Mouse (Mus musculus) hindbrain, embryonic 16.5 days (tissue): ENCODE data around the gene Slc39a7. TPM values are rescaled to one million over a fixed set of nuclear protein-coding genes. Genes with fewer than 3 reads are reported as not detected.
A peak's percentile ranks its signal among the peaks of the same experiment; 100 is the strongest.

ENCODE experiments used
- ATAC-seq: fragments of 200-750 bp; cut with Nextera tagmentation; 2 replicates; pipeline ENCODE4 v1.8.0; 2017; ENCODE audit warnings: moderate TSS enrichment, moderate library complexity
- H3K27ac ChIP-seq: fragments of 300-500 bp; sonication (generic); 2 replicates; pipeline ENCODE4 v1.5.1; 2014; ENCODE audit warnings: low read depth, mild to moderate bottlenecking, control low read depth, low read length, moderate library complexity
- H3K27me3 ChIP-seq: fragments of 300-500 bp; sonication (generic); replicated peaks from 2 replicates; pipeline ENCODE4 v1.6.1; 2014; ENCODE audit warnings: low read length; ENCODE audit not compliant: control insufficient read depth, insufficient read depth
- H3K36me3 ChIP-seq: fragments of 300-500 bp; sonication (generic); 2 replicates; pipeline ENCODE4 v1.6.1; 2014; ENCODE audit warnings: mild to moderate bottlenecking, low read length, moderate library complexity, mixed read lengths; ENCODE audit not compliant: control insufficient read depth, insufficient read depth
- H3K4me1 ChIP-seq: fragments of 300-500 bp; sonication (generic); 2 replicates; pipeline ENCODE4 v1.6.1; 2014; ENCODE audit warnings: low read depth, low read length; ENCODE audit not compliant: control insufficient read depth, insufficient read depth
- H3K4me2 ChIP-seq: fragments of 300-500 bp; sonication (generic); 2 replicates; pipeline ENCODE4 v1.6.1; 2014; ENCODE audit warnings: mild to moderate bottlenecking, low read length, control low read depth, moderate library complexity
- H3K4me3 ChIP-seq: fragments of 300-500 bp; sonication (generic); 2 replicates; pipeline ENCODE4 v1.5.1; 2014; ENCODE audit warnings: mild to moderate bottlenecking, low read length, control low read depth, moderate library complexity
- H3K9ac ChIP-seq: fragments of 300-500 bp; sonication (generic); 2 replicates; pipeline ENCODE4 v1.6.1; 2014; ENCODE audit warnings: low read depth, mild to moderate bottlenecking, control low read depth, low read length, moderate library complexity
- H3K9me3 ChIP-seq: fragments of 300-500 bp; sonication (generic); 2 replicates; pipeline ENCODE4 v1.6.1; 2014; ENCODE audit warnings: mild to moderate bottlenecking, low read length, moderate library complexity; ENCODE audit not compliant: control insufficient read depth
- WGBS: fragments of 180-500 bp; shearing (Covaris S2); extraction: QIAGEN DNeasy Blood & Tissue Kit; methylation state at CpG from one replicate; pipeline ENCODE4 v1.1.7; 2014; 5-methylcytosine and 5-hydroxymethylcytosine counted together
- polyA plus RNA-seq: library from polyadenylated mRNA; unstranded; fragments of >200 nt; fragmentation: Nextera tagmentation; extraction: Ambion mirVana; gene quantifications from 2 replicates; pipeline ENCODE4 v1.2.1, GENCODE M21; 2015

Gene Slc39a7
- polyA plus RNA-seq, 1 experiment from 2014 or later = 180 TPM

DNA sequence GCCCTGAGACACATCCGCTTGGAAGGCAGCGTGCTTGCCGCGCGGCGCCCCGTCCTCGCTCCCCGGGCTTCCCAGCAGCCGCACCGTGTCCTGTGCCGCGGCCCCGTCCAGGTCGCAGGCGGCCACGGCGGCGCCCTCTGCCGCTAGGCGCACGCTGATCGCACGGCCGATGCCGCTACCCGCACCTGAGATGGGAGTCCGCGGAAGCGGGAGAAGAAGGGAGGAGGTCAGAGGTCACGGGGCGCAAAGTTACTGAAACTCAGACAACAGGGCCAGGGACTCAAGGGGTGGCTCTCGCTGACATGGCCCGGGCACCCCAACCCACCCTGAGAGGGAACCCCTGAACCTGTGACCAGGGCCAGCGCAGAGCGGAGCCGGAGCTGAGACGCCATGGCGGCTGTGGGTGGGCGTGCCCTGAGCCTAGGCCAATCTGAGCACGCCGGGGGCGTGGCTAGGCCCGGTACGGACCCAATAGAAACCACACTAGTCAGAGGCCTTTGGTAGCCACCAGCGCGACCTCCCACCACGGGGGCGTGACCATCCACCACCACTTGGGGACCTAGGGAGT, 3.7 kb downstream of the Slc39a7 start, which contains the start of gene H2-Ke6:
Gene H2-Ke6, minus strand, starts transcription at position 405 of the 568 bp plus-strand sequence.
- 0% methylated on average over 49 of the region's 49 CpGs for WGBS
- H3K4me2 ChIP-seq = peak within 1 kb of the TSS; percentile 90
- peaks cover 19% of the 10 kb centered on the region for H3K36me3 ChIP-seq
- peak within 1 kb of the TSS; percentile 68 for H3K4me3 ChIP-seq
- peaks cover 62% of the 10 kb centered on the region for H3K4me1 ChIP-seq
- H3K27ac ChIP-seq = peak within 1 kb of the TSS; percentile 84
- H3K27me3 ChIP-seq = no peaks in the 10 kb centered on the region
- peak within 1 kb of the TSS; percentile 79 for H3K9ac ChIP-seq
- H3K9me3 ChIP-seq = no peaks in the 10 kb centered on the region
- peak; percentile 73 for ATAC-seq

DNA sequence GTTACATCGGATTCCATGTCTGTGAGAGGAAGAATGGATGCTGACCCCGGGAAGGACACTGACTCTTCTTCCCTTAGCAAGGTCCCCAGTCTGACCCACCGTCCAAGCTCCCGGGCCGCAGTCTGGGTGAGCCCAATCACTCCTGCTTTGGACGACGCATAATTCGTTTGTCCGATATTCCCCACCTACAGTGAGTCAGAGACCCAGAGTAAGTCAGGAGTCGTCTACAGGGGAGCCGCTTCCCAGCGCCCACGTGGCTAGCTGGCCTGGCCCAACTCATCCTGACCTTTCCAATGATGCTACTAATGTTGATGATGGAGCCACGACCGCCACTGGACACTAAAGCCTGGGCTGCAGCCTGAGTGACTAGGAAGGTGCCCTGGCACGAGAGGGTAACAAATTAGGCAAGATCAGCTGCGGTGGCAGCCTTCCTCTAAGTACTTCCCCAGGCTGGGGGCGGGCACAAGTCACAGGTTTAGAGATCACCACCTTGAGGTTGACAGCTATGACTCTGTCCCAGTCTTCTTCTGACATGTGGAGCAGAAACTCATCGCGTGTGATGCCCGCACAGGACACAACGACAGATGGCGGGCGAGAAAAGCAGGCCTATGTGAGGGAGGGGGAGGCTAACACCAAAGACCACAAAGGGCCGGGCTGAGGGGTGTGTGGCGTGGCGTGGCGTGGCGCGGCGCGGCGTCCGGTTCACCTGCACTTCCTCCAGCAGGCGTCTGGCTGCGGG, 4.4 kb downstream of the Slc39a7 start:
- 4% methylated on average over 36 of the region's 36 CpGs for WGBS
- Histone ChIP-seq H3K27me3 (no peaks in the 10 kb centered on the region), H3K27ac (peak overlapping the region; percentile 95), H3K9me3 (no peaks in the 10 kb centered on the region), H3K4me3 (peak overlapping the region; percentile 68), H3K9ac (peak overlapping the region; percentile 79), H3K36me3 (peaks cover 19% of the 10 kb centered on the region), H3K4me2 (peak overlapping the region; percentile 90), H3K4me1 (peaks cover 59% of the 10 kb centered on the region)
- ATAC-seq = no peak

DNA sequence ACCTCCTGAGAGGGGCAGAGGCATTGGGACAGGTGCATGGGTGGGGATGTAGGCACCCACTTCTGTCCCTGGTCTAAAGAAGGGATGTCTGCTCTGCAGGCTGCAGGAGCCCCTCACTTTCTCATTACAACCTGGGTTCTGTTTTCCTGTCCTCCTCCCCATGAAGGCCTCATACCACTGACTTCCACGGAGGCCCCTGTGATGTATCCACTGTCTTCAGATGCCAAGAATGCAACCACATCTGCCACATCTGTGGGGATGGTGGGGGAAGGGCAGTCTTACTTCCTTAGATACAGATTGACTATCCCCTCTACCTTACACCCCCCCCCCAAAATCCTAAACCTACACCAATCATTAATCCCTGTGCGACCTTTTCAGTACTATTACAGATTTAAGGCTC, 5.3 kb downstream of the Slc39a7 start:
- WGBS = 8% methylated on average over 2 of the region's 2 CpGs
- Histone ChIP-seq H3K36me3 (peaks cover 27% of the 10 kb centered on the region), H3K4me3 (peak overlapping the region; percentile 2; the same call in 1 of the 2 replicates), H3K9me3 (no peaks in the 10 kb centered on the region), H3K27me3 (no peaks in the 10 kb centered on the region), H3K4me2 (peak overlapping the region; percentile 90), H3K27ac (peak overlapping the region; percentile 95), H3K9ac (peak overlapping the region; percentile 31), H3K4me1 (peaks cover 59% of the 10 kb centered on the region)
- no peak for ATAC-seq

DNA sequence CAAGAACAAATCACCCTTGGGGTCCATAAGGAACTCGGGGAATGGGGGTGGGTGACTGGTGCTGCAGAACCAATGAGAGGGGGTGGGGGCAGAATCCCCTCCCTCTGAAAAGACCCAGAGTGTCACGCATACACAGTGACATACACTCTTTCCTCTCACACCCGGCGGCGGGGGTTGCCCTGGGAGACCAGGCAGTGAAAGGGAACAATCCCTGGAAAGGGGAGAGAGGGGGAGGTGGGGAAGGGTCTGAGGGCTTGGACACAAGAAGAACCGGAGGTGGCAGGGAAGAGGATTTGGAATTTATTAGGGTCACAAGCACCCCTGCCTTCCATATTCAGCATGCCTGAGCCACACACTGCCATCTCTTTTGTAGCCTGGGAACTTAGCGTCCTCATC, 5.7 kb downstream of the Slc39a7 start:
- peak; percentile 13 for ATAC-seq
- peak overlapping the region; percentile 92 for H3K9ac ChIP-seq
- no peaks in the 10 kb centered on the region for H3K27me3 ChIP-seq

GRCm38 (mm10) chr17:34024861-34025755, 6.4 kb downstream of the Slc39a7 start:
- peaks cover 52% of the 10 kb centered on the region for H3K4me1 ChIP-seq
- peaks cover 31% of the 10 kb centered on the region for H3K36me3 ChIP-seq
- H3K9ac ChIP-seq = peak overlapping the region; percentile 92
- WGBS = under 1% methylated on average over 51 of the region's 57 CpGs
- peak overlapping the region; percentile 95 for H3K27ac ChIP-seq
- ATAC-seq = peak; percentile 2
- H3K4me2 ChIP-seq = peak overlapping the region; percentile 90
- no peaks in the 10 kb centered on the region for H3K9me3 ChIP-seq
- peak overlapping the region; percentile 77 for H3K4me3 ChIP-seq
- H3K27me3 ChIP-seq = no peaks in the 10 kb centered on the region

More for the DNA sequence above, 5.7 kb downstream of the Slc39a7 start:
- Histone ChIP-seq H3K36me3 (peaks cover 30% of the 10 kb centered on the region), H3K4me2 (peak overlapping the region; percentile 90), H3K4me1 (peaks cover 58% of the 10 kb centered on the region), H3K4me3 (peak overlapping the region; percentile 77), H3K9me3 (no peaks in the 10 kb centered on the region), H3K27ac (peak overlapping the region; percentile 95)
- WGBS = 0% methylated on average over 7 of the region's 7 CpGs

DNA sequence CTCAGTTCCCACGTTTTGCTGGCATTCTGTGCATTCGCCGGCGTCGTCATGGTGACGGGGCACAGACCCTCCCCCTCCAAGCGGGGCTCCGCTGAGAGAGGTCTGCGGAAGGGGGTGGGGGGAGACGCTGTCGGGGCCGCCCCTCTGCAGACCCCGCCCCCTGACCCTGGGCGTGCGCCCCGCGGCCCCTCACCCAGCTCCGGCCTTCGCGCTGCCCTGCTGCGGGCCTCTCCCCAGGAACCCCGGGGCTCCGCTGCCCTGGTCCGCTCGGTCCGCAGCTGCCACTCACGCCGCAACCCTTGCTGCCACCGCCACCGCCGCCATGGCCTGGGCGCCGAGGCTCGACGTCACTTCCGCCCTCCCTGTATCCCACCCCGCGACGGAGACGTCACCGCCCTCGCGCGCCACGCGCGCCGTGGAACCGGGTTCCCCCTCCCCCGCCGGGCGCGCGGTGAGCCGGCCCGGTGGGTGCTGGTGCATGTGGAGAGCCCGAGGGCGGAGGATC, 7.1 kb downstream of the Slc39a7 start, which contains the start of gene Ring1:
Gene Ring1, minus strand, starts transcription at position 364 of the 505 bp plus-strand sequence.
- H3K27me3 ChIP-seq = no peaks in the 10 kb centered on the region
- H3K4me1 ChIP-seq = peaks cover 44% of the 10 kb centered on the region
- peak; percentile 79 for ATAC-seq

DNA sequence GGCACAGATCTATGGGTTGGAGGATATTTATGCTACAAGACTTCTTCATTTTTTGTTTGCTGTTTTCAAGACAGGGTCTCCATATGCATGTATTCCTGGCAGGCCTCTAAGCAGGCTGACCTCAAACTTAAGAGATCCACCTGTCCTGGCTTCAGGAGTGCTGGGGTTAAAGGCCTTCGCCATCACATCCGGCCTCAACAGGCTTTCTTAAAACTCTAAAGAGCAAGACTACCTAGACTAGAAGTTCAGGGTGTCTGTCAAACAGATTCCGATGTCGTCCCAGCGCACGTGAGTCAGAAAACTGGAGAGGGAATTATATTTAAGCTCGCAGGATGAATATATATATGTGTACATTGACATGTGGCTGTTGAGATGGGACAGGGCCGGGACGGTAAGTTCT, 7.8 kb downstream of the Slc39a7 start:
- 63% methylated on average over 9 of the region's 9 CpGs for WGBS
- Histone ChIP-seq H3K4me2 (peak overlapping the region; percentile 90), H3K27me3 (no peaks in the 10 kb centered on the region), H3K36me3 (peaks cover 17% of the 10 kb centered on the region), H3K27ac (peak overlapping the region; percentile 95), H3K4me3 (peak overlapping the region; percentile 77), H3K9me3 (no peaks in the 10 kb centered on the region), H3K4me1 (peaks cover 41% of the 10 kb centered on the region), H3K9ac (peak overlapping the region; percentile 92)
- no peak for ATAC-seq

More for the DNA sequence above, 7.1 kb downstream of the Slc39a7 start, which contains the start of gene Ring1:
- H3K27ac ChIP-seq = peak within 1 kb of the TSS; percentile 95
- peaks cover 24% of the 10 kb centered on the region for H3K36me3 ChIP-seq
- peak within 1 kb of the TSS; percentile 90 for H3K4me2 ChIP-seq
- 0% methylated on average over 52 of the region's 58 CpGs for WGBS
- H3K9me3 ChIP-seq = no peaks in the 10 kb centered on the region
- peak within 1 kb of the TSS; percentile 92 for H3K9ac ChIP-seq
- peak within 1 kb of the TSS; percentile 77 for H3K4me3 ChIP-seq

GRCm38 (mm10) chr17:34022987-34023386, 8.5 kb downstream of the Slc39a7 start:
- no peak overlapping the region for H3K9ac ChIP-seq

More at GRCm38 (mm10) chr17:34022987-34023386, 8.5 kb downstream of the Slc39a7 start:
- Histone ChIP-seq H3K27ac (no peak overlapping the region), H3K4me2 (no peak overlapping the region), H3K4me1 (peaks cover 34% of the 10 kb centered on the region), H3K27me3 (no peaks in the 10 kb centered on the region), H3K4me3 (no peak overlapping the region), H3K9me3 (no peaks in the 10 kb centered on the region), H3K36me3 (peaks cover 13% of the 10 kb centered on the region)
- 97% methylated on average over 20 of the region's 20 CpGs for WGBS
- ATAC-seq = no peak
